ENCODE assay signal across 10 mouse cellular contexts in genomic region chr5:21169346-21169745, GRCm38 (mm10). TPM values are rescaled to one million over a fixed set of nuclear protein-coding genes. Genes with fewer than 3 reads are reported as not detected.
DNase-seq lines count a peak whose midpoint lies in the region; ATAC-seq and TF ChIP-seq lines count a peak whose summit lies in the region.
"Had no signal": no experiment of that assay in that cellular context is flagged by ENCODE, and none has a peak within 500 bp of the region (broad histone marks: within the 10 kb centered on the region; RNA-seq: fewer than 3 reads in every experiment).

No protein-coding gene starts in this region.

- no peaks in the 10 kb centered on the region for H3K36me3 ChIP-seq in forebrain, embryonic 10.5 days (replicated peaks)
- H3K36me3 ChIP-seq in forebrain, embryonic 11.5 days (ENCODE audit: control insufficient read depth, insufficient read depth, low read length): no peaks in the 10 kb centered on the region
- no peaks in the 10 kb centered on the region for H3K36me3 ChIP-seq in hindbrain, embryonic 15.5 days
- no peaks in the 10 kb centered on the region for H3K36me3 ChIP-seq in neural tube, embryonic 14.5 days (ENCODE audit: control insufficient read depth, insufficient read depth, low read length)

- H3K4me3 ChIP-seq in forebrain, embryonic 10.5 days: no peak overlapping the region
- H3K4me3 ChIP-seq in forebrain, embryonic 11.5 days (ENCODE audit: low read depth, low read length): no peak overlapping the region
- H3K4me3 ChIP-seq in layer of hippocampus, adult 2 months: no peak overlapping the region
- H3K4me3 ChIP-seq in hindbrain, embryonic 15.5 days: no peak overlapping the region
- no peak overlapping the region for H3K4me3 ChIP-seq in neural tube, embryonic 14.5 days (ENCODE audit: low read depth, low read length)

- no peak overlapping the region for H3K4me2 ChIP-seq in forebrain, embryonic 11.5 days (ENCODE audit: low read depth, low read length, severe bottlenecking)
- H3K4me2 ChIP-seq in hindbrain, embryonic 15.5 days: no peak overlapping the region
- H3K4me2 ChIP-seq in neural tube, embryonic 14.5 days (ENCODE audit: low read depth, low read length): no peak overlapping the region

- peaks cover 22% of the 10 kb centered on the region for H3K4me1 ChIP-seq in forebrain, embryonic 10.5 days
- H3K4me1 ChIP-seq in forebrain, embryonic 11.5 days (replicated peaks; ENCODE audit: control insufficient read depth, insufficient read depth, low read length): no peaks in the 10 kb centered on the region
- peaks cover 47% of the 10 kb centered on the region for H3K4me1 ChIP-seq in hindbrain, embryonic 15.5 days (replicated peaks)
- peaks cover 9% of the 10 kb centered on the region; the same call in 1 of the 2 replicates for H3K4me1 ChIP-seq in neural tube, embryonic 14.5 days (ENCODE audit: control insufficient read depth, insufficient read depth, low read length)

- H3K9ac ChIP-seq in forebrain, embryonic 11.5 days (ENCODE audit: low read length): no peak overlapping the region
- no peak overlapping the region for H3K9ac ChIP-seq in hindbrain, embryonic 15.5 days
- no peak overlapping the region for H3K9ac ChIP-seq in neural tube, embryonic 14.5 days (replicated peaks; ENCODE audit: low read depth, low read length)

- H3K27ac ChIP-seq in forebrain, embryonic 10.5 days: 0 out of 2 replicates have a peak overlapping the region, but pooled peaks have one; percentile 57
- H3K27ac ChIP-seq in forebrain, embryonic 11.5 days (ENCODE audit: low read depth, low read length): no peak overlapping the region
- H3K27ac ChIP-seq in layer of hippocampus, adult 2 months: peak overlapping the region; percentile 65; the same call in 1 of the 2 replicates
- peak overlapping the region; percentile 76 for H3K27ac ChIP-seq in hindbrain, embryonic 15.5 days (replicated peaks)
- H3K27ac ChIP-seq in neural tube, embryonic 14.5 days (ENCODE audit: low read depth, low read length): peak overlapping the region; percentile 70

- no peak for TF ChIP-seq CTCF in layer of hippocampus, adult 2 months (conservative IDR thresholded peaks at IDR 0.05)

- H3K9me3 ChIP-seq in forebrain, embryonic 10.5 days: no peaks in the 10 kb centered on the region
- no peaks in the 10 kb centered on the region for H3K9me3 ChIP-seq in forebrain, embryonic 11.5 days (ENCODE audit: control insufficient read depth, low read length)
- no peaks in the 10 kb centered on the region for H3K9me3 ChIP-seq in hindbrain, embryonic 15.5 days
- no peaks in the 10 kb centered on the region for H3K9me3 ChIP-seq in neural tube, embryonic 14.5 days (ENCODE audit: control insufficient read depth, low read length)

- WGBS in forebrain, embryonic 10.5 days: 52% methylated on average over 3 of the region's 3 CpGs
- 54% methylated on average over 3 of the region's 3 CpGs for WGBS in forebrain, embryonic 11.5 days
- WGBS in hindbrain, embryonic 15.5 days: 39% methylated on average over 3 of the region's 3 CpGs
- WGBS in neural tube, embryonic 14.5 days: 41% methylated on average over 3 of the region's 3 CpGs

- no peaks in the 10 kb centered on the region for H3K27me3 ChIP-seq in forebrain, embryonic 10.5 days (ENCODE audit: poor library complexity, severe bottlenecking)
- H3K27me3 ChIP-seq in forebrain, embryonic 11.5 days (ENCODE audit: control insufficient read depth, insufficient read depth, low read length): no peaks in the 10 kb centered on the region
- no peaks in the 10 kb centered on the region for H3K27me3 ChIP-seq in hindbrain, embryonic 15.5 days
- H3K27me3 ChIP-seq in neural tube, embryonic 14.5 days (ENCODE audit: control insufficient read depth, insufficient read depth, low read length): no peaks in the 10 kb centered on the region

- ATAC-seq in forebrain, embryonic 11.5 days (replicated peaks; ENCODE audit: low FRiP score): no peak
- ATAC-seq in hindbrain, embryonic 15.5 days (ENCODE audit: low FRiP score, low read depth): no peak; the same call in 1 of the 2 replicates
- ATAC-seq in neural tube, embryonic 14.5 days (ENCODE audit: low read depth): no peak

- no peak for DNase-seq in forebrain, embryonic 10.5 days (ENCODE audit: extremely low spot score, low spot score)
- DNase-seq in forebrain, embryonic 11.5 days (ENCODE audit: low spot score): no peak
- no peak for DNase-seq in layer of hippocampus, adult 2 months (ENCODE audit: low spot score in 2 of 2)
- no peak for DNase-seq in layer of hippocampus, postnatal 36 days
- no peak for DNase-seq in adrenal gland, postnatal 10 days
- no peak for DNase-seq in ovary, postnatal 36 days (ENCODE audit: low spot score)
- DNase-seq: liver; thymus, postnatal 25 days had no signal

RNA-seq across cellular contexts. Expression of gene Gsap, which starts 16.7 kb away (rescaled TPM):
- polyA plus RNA-seq in forebrain, embryonic 10.5 days (2016; fragmentation: Nextera tagmentation; extraction: Ambion mirVana): 0.98 and 1.0 TPM in 2 replicates
- 1.5 and 1.6 TPM in 2 replicates for polyA plus RNA-seq in forebrain, embryonic 11.5 days (2014; fragmentation: Nextera tagmentation; extraction: Ambion mirVana)
- total RNA-seq in layer of hippocampus, adult 2 months (2021): 1 to 10 TPM; 7.3 to 9.0 TPM
- 1 to 10 TPM; 7.6 to 8.6 TPM for total RNA-seq in layer of hippocampus, postnatal 36 days (2021)
- 12.4 and 14.0 TPM in 2 replicates for polyA plus RNA-seq in hindbrain, embryonic 15.5 days (2015; fragmentation: Nextera tagmentation; extraction: Ambion mirVana)
- polyA plus RNA-seq in neural tube, embryonic 14.5 days (2014; fragmentation: Nextera tagmentation; extraction: Ambion mirVana): 9.7 and 16.3 TPM in 2 replicates
- total RNA-seq in adrenal gland, postnatal 10 days (2021): 1 to 10 TPM; 4.9 to 6.7 TPM
